Mouse (Mus musculus) 3T3-L1 (cell line): ENCODE data around the gene C1qbp.

Source experiments
- DNase-seq: peaks from one replicate; pipeline ENCODE4 v3.0.0-alpha.2; 2015; ENCODE audit warnings: low read depth, low spot score

Gene C1qbp

DNA sequence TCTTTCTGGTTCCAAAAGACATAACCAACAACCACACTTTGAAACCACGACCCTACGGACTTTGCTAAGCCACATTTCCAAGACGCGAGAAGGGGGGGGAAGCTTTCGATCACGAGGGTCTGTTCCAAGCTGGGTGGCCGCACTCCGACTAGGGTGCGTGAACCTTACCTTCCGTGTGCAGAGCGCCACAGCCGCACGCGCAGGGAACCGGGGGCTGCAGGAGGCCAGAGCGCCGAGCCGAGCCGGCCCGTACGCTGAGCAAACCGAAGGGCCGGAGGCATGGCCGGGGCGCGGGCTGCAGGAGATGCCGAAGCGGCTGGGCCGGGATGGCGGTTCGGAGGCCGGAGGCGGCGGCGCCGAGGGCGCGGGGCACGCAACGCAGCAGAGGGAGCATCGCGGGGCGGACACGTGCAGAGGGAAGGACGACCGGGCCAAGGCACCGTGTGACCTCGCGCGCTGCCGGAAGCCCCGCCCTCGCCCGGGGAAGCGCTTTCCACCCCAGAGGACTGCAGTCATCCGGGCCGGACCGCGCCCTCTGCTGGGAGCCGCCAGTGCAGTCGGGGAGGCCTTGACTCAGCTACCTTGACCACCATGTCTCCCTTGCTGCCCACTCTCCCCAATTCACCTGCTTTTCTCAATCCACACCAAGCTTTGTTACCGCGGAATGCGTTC is at the start of gene C1qbp:
Gene C1qbp, minus strand, starts transcription at position 470 of the 672 bp plus-strand sequence.
- DNase-seq, result peak; percentile 88

DNA sequence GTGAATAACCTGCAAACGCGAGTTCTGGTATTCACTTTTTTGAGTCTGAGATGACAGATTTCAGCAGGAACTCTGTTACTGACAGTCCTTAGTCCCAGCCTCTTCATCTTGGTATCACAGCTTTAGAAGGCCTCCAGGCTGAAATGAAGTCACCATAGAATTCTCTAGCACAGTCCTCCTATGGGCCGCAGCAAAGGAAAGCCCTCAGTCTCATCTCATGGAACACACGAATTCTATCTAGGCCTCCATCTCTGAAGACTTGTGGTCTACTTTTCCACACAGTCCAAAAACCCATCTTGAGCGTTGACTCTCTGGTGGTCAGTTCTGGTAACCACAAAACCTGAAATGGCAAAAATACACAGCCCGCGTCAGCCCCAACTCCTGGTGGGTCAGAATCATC is 49.2 kb upstream of the C1qbp start:
- DNase-seq, result no peak

DNA sequence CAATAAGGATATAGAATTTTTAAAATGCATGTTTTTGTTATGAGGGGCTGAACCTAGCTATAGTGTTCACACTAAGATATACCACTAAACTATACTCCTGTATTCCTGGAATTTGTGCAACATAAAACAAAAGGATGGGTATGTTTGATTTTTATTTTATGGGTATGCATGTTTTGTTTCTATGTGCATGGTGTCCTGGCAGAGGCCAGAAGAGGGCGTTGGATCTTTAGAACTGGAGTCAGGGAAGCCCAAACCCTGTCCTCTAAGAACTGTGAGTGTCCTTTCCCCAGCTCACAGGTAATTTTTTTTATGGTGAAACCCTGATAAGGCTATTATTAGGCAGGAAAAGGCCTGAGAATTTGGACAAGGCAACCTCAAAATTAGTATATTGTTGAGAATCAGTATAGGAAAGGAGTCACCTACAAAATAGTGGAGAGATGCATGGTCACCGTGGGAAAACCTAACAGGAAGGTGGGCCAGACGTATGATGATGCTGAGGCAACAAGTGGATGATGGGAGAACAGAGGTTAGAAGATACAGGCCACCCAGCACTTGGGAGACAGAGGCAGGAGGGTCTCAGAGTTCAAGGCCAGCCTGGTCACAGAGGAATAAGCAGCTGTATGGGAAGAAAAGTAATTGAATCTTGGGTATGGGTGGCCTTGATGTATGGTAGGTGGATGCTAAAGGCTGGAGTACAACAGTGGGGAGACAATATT is 46.7 kb upstream of the C1qbp start:
- no peak for DNase-seq

DNA sequence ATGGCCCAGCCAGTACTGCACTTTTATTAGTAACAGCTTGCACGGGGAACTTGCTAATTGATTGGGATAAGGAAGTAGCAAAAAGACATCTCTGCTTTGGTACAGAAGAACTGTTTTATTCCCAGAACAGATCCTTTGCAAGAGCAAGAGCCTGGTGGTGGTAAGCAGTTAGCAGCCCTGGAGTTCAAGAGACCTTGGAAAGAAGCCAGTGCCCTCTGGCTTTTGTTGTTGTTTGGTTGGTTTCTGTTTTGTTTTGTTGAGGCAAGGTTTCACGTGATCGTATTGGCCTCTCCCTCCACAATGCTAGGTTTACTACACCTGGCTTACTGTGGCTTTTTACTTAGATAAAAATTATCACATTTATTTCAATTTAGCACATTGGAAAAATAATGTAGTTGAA is 45.5 kb upstream of the C1qbp start:
- DNase-seq, result no peak

DNA sequence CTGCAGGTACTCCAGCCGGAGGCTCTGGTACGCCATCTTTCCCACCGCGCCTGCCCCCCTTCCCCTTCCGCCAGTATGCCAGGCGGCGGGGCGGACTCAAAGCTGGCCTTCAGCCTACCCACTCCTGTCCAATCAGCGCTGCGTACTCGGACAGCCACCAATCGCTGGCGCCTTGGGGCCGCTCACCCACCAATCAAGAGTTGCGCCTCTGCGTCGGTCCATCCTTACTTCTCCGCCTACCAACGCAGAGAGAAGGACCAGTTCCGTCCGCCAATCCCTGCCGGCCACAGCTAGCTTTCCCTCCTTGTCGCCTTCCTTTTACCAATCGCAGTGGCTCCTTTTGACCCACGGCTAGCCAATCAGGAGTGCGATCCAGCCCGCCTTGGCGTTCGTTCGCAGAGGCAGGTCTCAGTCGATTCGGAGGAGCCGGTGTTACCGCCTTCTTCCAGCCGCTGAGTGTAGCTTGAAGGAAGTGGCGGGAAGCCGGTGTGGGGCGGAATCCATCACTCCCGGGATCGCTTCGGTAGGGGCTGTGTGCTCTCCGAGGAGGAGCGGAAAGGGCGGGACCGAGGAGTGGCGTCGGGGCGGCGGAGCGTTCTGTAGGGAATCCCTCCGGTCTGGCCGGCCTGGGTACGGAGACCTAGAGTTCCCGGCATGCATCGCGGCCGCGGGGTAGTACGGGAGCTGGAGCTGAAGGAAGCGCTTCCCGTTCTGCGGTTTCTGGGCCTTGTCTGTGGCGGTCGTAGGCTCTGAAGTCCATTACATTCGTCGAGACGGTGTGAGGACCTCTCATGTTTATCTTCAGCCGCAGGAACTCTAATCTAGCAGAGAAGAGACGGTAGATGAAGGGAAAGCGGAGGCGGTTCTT is 36.6 kb upstream of the C1qbp start, which contains the start of the genes Mis12 and Derl2:
Gene Mis12, plus strand, starts transcription at position 411 of the 868 bp plus-strand sequence.
Gene Derl2, minus strand, starts transcription at position 641 of the 868 bp plus-strand sequence.
- peak; percentile 100 for DNase-seq

DNA sequence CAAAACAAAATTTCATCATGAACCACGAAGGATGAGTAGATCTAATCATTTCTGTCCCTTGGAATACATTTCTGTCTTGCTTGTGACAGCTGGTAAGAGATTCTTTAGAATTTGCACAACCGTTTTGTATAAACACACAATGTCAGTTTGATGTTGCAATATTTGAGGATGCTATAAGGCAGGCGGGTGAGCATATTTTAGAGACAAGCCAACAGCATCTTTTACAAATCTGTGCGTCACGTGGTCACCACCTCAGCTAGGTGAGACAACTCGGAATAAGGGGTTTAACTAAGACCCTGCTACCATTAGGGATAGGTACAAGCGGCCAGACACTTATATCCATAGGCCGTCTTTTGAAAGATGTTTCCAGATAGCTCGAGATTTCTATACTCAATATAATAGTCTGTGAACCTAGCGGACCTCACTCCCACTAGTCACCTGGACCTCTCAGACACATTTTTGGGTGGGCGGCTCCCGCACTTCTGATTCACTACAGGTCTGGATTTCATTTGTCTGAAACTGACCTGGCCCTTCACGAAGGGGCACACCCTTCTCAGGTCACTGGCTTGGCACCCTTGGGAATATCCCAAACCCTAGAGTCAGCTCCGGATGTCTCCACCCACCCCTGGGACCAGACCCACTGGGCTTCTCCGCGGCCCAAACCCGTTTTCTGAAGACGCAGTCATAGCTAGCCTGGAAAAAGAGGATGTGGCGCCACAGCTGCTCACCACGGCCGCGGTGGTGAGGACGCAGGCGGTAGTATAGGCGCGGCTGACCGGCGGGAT is 35.8 kb upstream of the C1qbp start:
- peak; percentile 21 for DNase-seq

DNA sequence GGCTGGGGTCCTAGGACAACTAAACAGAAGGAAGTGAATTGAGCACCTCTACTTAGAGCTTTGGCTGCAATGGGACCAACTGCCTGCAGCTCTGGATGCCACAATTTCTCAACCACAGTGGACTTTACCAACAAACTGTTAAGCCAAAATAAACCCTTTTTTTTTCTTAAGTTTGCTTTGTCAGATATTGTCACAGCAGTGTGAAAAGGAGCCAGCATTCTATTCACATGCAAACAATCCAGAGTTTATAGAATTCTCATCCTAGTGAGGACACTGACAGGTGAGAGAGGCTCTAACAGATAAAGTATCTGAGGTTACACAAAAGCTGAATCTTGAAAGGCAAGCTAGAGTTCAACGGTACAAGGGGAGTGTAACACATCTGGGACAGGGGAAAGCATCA is 34.2 kb upstream of the C1qbp start:
- DNase-seq, result no peak

DNA sequence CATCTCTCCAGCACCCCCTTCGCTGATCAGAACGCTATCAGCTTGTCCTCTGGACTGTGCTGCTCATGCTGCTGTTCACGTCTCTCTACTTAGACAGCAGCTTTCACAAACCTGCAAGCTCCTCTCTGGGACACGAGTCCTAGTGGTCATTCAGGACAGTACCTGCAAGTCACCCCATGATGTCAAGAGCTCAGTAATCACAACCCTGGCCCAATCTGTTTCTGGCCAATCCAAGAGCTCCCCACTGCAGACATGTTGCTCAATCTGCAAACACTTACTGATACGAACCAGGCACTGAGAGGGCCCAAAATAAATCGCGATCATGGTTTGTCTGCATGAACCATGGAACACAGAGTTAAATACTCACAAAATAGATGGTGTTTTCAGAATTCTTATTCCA is 29.9 kb upstream of the C1qbp start:
- DNase-seq, result no peak

DNA sequence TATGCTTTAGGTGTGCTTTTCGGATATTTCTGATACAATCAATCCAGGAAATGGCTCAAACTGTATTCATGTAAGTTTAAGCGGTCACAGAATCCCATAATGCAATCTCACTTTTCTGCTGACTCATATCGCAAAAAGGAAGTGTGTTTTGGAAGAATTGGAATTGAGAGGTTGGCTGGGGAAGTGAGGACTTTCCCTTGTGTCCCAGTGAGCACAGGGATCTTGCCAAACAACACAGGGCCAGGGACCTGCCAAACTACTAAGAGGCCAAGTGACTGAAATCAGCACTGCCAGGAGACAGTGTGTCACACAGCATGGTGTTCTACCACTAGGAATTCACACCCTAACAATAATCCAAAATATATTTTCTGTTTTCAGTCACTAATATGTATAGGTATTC is 25.5 kb upstream of the C1qbp start:
- no peak for DNase-seq

DNA sequence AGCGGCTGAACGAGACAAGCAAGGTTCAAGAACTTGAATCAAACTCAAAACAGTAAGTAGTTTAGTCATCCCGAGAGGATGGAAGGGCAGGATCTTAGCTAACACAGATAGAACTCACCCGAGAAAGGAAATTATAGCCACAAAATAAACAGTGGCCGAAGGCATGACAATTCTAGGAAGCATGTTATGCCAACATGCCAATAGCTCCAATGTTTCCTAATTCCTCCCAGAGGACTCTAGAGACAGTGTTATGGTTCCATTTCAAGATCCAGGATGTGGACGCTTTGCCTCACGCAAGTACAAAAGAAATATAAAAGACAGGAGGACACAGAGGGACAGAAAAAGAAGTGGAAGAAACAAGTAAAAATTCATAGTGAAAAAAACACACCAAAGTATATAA is 25.0 kb upstream of the C1qbp start:
- DNase-seq, result no peak

DNA sequence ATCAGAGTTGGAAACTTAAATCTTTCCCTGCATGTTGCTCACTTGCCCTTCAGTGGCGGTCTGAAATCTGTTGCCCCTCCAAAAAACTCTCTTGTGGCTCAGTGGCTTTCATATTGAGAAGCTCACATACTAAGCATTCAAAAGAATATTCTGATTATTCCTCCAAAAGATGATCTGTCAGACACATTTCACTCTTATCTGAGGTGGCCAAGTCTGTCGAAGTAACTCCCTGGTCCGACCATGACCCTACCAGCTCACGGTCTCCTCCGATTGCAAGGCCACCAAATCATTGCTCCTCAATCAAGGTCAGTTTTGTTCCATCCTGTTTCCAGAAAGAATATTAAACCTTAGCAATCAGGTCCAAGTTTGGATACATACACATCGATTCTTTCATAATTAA is 24.2 kb upstream of the C1qbp start:
- DNase-seq, result no peak

DNA sequence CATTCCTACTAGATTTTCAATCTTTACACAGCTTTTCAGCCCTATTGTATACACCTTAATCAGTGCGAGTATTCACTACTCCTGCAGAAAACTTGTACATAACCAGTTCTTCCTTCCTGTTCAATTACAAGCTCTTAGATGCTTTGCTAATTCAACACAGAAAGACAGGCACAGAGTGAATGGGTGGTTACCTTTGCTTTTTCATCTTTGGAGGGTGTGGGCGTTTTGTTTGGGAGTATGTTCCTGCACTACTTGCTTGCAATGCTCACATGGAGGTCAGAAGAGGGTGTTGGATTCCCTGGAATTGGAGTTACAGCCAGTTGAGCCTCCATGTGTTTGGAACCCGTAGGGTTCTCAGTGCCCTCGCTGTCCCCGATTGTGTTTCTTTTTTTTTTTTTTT is 22.2 kb upstream of the C1qbp start:
- peak; percentile 16 for DNase-seq

DNA sequence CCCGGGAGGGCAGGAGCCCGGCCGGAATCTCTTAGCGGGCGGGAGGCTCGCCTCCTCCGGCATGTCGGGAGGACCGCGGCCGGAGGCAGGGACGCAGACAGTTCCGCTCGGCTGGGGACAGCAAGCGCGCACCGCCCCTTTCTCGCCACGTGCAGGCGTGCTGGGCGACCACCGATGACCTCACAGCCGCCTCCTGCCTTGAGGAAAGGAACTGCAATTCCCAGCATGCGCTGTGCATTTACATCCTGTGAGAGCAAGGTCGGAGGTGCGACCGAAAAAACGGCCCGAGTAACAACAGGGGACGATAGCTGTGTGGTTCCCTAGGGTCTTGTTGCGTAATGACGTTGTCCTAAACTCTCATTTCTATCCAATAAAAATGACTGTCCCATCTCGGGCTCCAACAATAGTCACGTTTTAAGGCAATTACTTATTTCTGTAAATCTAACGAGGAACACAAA is 21.5 kb upstream of the C1qbp start, which contains the start of gene Dhx33:
Gene Dhx33, minus strand, starts transcription at position 122 of the 458 bp plus-strand sequence.
- peak; percentile 99 for DNase-seq

DNA sequence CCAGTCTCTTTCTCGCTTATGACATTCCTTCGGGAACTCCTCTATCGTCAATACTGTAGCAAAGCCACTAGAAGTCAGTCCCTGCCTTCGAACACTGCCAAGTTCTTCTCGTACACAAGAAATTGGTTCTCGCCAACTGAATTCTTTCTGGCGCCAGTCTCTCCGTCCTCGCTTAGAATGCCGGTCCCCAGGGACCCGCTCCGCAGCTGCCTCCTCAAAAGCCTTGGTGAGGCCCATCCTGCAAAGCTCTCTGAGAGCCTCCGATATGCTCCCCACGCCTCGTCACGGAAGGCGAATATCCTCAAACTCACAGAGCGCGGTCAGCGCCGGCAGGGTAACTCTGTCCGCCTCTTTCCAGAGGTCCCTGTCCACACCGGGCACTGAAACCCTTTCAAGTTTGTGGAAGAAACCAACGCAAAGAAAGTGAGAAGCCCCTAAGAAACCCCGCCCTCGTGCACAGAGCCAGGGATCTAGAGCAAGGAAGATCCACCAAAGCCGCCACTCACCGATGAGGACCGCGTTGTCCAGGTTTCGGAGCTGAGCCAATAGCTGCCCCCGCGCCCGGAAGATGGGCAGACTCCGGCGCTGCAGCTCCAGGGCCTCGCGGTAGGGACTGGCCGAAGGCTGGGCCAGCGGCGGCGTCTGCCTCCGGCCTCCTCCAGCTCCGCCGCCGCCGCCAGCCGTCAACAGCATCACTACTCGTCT is 20.9 kb upstream of the C1qbp start:
- DNase-seq, result peak; percentile 81

DNA sequence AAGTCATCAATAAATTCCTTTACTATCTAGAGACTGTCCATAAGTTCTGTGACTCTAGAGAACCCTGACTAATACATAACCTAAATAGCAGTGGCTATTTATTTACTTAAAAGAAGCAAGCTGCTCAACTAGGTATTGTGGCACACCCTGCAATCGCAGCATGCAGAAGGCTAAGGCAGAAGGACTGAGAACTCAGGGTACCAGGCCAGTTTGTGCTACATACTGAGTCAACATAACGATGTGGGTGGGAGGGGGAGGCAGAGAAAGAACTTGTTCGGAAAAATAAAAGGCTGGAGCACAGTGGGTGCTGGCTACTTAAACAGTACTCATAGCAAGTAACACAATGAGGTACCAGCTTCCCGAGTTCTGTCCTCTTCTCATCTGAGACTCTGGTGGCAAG is 18.3 kb upstream of the C1qbp start:
- DNase-seq, result no peak

DNA sequence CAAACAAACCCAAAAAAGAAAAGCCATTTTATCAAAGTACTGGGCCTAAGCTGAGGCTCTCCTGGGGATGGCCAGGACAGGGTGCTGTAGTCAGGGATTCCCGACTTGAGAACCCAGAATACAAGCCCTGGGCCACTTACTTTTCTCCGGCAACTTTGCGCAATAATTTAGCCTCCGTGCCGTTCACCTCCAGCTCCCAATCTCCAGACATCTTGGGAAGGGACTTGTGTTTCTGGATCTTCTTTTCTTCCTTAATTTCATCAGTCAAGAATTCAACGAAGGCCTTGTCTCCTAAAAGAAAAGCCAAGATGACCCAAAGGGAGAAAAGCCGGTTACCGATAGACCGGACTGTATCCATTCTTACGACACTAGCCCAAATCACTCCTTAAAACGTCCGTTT is 796 bp downstream of the C1qbp start:
- peak; percentile 13 for DNase-seq

DNA sequence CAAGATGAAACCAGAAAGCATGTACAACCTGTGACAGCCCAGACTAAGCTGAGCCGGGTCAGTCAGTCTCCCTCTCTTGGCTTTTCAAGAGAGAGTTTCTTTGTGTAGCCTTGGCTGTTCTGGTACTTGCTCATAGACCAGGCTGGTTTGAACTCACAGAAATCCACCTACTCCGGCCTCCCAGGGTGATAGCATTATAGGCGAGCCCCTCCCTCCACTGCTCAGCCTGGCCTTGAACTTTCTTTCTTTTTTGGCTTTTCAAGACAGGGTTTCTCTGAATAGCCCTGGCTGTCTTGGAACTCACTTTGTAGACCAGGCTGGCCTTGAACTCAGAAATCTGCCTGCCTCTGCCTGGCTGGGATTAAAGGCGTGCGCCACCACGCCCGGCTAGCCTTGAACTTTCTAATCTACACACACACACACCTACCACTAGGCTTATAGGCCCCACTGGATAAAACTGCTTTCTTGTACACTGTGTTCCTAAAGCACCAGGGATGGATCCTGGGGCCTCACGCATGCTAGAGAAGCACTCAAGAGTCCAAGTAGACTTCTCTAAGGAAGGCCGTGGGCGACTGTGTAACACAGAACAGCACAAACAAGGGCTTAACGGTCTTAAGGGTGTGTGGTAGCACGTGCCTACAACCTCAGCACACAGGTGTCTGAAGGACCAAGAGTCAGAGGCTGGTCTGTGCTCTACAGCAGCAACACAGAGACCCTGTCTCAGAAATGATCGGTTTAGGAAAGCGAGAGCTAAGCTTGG is 1.9 kb downstream of the C1qbp start:
- DNase-seq, result no peak

DNA sequence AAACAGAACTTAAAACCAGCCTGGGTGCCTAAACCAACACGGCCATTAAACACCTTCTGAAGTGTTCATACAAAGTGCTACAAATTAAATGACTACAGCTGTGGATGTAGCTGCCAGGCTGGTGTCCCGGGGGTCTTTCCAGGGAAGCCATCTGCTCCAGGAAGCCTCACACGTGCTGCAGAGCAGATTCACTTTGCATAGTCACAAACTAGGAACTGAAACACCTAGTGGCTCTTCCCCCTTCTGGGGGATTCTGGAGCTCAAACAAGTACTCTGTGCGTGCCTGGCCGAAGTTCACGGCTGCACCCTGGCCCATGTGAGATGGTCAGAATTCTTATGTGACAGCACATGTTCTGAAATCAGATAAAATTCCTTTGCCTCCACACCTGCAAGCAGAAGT is 2.6 kb downstream of the C1qbp start:
- DNase-seq, result no peak

DNA sequence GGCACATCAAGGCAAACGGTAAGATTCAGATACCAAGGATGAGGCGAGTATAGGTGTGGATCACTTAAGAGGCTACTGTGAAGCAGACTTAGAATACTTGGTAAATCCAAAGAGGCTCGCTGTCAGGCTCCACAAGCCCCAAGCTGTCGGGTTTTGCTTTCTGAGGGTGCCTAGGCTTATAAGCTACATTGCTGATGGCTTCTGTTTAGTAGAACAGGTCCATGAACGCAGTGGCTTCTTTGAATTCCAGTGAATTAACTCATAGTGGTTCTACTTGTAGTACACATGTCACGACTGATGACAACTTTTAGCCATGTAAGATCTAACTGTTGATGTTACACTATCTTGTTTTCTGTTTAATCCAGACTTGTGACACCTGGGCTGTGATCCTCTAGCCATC is 5.5 kb downstream of the C1qbp start:
- no peak for DNase-seq

DNA sequence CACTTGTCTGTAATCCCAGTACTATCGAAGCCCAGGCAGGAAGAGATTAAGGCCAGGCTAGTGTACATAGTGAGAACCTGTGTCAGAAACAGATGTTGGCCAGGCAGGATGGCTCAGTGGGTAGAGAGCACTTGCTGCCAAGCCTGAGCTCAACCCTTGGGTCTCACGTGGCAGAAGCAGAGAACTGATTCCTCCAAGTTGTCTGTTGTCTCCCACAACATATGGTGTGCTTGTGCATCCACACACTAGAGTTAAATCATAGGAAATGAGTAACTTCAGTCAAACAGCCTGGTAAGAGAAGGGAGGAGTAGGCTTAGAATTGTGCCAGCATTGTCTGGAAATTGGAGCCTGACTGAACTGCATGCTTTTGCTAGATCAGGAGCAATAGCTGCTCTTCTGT is 7.6 kb downstream of the C1qbp start:
- no peak for DNase-seq
